Mouse (Mus musculus): ENCODE measurements at regions not wholly inside any gene's neighbourhood (a gene's known extent, or its start where the extent isn't known, plus 50 kb on each side); places are given as distances from the start of the nearest gene placed in this dataset.
A peak's percentile ranks its signal among the peaks of the same experiment; 100 is the strongest.

DNA sequence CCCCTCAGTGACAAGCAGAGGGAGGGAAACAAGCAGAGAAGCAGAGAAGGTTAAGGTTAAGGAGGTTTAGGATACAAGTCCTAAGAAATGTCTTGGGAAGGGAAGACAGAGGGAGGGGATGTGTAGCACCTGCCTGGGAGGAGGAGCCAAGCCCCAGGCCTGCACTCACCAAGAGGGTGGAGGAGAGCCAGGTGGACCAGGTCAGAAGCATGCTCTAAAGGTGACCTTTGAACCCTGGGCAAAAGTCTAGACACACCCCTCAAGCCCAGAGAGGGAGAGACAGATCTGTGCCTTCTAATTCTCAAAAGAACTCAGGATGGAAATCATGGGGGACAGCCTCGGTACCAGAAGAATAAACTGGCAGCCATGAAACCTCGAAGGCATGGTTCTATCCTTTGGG lies 54.4 kb upstream of the Calm2 start:
- no peak for DNase-seq

DNA sequence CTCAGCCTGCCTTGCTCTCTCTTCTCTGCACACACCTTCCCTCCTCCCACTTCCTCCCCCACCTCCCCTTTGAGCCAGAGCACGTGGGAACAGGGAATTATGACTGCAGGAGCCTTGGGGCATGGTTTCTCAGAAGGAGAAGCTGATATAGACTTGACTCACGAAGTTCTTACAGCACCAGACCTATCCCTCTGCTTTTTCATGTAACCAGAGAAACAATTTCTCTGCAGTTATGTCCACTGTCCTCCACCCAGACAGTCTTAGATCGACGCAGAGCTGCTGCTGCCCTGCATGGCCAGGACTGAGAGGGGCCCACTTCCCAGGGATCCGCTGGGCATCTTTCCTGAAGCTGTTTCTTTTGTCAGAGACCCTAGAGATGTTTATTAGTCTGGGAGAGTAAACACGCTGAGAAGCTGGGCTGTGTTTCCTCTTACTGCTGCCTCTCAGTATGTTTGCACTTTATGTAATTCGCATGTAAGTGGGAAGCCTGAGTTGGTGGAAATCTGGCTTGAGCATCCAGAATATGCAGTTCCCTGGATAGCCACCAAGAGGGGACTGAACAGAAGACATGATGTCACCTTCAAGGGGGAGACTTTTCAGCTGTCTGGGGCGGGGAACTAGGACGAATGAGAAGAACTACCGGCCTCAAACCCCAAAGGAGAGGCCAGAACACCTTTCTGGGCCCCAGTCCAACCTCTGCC lies 55.1 kb upstream of the Calm2 start:
- no peak for DNase-seq

DNA sequence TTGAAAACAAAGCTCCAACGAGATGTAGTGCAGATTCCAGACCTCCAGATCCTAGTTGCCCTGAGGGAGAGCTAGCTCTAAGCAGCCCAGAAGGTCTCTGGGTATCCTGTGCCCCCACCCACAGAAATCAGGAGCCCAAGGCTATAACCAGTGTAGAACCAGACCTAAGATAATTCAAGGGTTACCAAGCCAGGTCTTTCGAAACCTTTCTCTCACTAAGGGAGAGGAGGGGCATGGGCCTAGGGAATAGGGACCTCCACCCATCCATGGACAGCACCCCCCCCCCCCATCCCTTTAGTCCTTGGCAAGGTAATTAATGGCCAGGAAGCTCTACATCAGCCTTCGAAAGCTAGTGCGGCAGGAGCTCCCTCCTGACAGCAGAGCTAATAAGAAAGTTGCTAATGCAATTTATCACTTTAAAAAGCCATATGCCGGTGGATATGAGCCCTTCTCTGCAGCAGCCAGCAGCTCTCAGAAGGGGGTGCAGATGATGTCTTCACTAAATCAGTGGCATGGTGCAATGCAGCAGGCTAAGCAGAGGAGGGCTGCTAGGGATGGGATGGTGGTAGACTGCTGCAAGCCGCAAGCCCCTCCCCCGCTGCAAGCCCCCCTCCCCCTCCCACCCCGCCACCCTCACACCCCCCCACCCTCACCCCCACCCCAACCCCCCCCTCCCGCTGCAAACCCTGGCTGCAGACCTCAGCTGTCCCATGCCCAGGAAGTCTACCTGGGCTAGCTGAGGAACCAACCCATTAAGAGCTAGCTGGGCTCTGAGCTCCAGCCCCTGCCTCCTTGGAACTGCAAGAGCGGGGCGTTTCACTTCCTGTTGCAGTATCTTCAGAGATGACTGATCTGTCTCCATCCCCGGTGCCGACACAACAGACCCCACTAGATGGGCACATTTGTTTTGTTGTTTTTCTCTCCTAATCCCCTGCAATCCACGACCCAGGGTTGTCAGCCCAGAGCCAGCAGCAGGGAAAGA lies 55.9 kb upstream of the Calm2 start:
- no peak for DNase-seq

DNA sequence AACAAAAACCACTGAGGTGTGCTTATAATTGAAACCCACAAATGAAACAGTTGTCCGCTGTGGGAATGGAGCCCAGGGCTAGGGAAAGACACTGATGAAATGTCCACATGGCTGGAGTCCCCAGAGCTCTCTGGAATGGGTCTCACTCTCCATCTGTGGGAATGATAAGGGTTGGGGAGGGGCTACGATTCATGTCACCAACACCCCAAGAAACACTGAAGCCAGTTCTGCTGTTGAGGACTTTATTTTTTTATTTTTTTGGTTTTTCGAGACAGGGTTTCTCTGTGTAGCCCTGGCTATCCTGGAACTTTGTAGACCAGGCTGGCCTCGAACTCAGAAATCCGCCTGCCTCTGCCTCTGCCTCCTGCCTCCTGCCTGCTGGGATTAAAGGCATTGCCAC lies 56.8 kb upstream of the Calm2 start:
- no peak for DNase-seq

DNA sequence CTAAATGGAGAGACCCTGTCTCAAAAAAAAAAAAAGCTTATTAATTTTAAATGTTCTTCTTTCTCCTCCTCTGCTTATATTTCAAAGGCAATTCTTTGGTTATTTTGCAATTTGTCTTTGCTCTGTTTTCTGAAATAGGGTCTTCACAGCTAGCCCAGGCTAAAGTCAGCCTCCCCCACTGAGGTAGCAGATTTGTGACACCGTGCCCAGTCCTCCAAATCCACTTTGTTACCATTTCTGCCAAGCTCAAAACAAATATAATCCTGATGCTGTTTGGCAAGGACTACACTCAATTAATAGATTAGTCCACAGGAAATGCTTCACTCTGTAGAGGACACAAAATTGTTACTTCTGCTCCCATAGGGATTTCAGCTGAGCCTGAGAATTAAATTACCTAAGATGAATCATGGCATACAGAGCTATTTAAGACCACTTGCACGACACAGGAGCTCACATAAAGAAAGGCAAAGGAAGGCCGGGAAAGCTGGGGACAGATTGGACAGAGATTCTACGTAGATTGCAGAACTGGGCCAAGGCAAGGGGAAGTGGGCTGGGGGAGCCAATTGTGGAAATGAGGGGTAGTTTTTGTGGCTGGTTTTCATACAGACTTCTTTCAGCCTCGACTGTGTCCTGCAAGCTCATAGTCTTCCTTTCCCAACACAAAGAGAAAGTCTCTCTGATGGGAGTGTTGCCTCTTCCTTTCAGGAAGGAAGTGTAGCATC lies 58.4 kb upstream of the Calm2 start:
- DNase-seq, result no peak

DNA sequence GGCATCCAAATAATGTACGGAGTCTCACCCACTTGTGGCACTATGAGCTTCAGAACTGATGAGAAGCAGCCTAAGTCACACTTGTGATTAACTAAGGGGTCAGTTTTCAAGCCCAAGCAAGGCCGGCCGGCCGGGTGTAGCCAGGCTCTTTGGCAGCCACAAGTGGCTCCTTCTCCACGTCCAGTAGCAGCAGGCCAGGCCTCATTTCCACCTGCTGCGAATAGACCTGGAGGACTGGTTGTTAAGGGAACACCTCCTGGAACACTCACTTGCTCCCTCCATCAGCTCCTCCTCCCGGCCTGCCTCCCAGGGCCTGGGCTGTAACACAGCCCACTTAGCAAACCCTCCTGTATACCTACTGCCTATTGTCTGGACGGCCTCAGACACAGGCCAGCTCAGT lies 61.1 kb upstream of the Calm2 start:
- DNase-seq, result no peak

DNA sequence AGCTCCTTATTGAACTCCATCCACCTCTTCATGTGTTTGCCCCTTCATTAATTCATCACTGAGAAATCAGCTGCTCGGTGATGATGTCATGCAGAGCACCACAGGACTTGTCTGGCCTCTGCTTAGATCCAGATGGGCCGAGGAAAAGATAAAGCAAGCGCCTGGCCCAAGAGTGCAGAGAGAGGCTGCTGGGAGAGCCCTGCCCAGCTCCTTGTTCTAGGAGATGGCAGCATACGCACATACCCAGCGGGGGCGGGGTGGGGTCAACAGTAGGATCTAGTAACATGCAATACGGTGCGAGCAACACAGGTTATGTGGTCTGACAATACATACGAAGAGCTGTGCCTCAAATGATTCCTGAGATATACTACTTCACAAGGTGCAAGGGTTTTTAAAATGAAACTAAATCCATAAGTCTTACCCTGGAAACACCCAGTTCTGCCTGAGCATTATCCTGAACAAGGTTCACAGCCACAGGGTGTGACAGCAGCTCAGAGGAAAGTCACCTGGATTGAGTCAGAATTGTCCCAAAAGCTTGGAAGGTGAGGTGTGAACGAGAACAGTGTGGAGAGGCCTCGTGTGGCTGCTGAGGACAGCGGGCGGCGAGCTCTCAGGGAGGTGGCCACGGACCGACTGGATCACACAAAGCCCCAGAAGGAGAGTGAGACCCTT lies 62.0 kb upstream of the Calm2 start:
- DNase-seq, result no peak

DNA sequence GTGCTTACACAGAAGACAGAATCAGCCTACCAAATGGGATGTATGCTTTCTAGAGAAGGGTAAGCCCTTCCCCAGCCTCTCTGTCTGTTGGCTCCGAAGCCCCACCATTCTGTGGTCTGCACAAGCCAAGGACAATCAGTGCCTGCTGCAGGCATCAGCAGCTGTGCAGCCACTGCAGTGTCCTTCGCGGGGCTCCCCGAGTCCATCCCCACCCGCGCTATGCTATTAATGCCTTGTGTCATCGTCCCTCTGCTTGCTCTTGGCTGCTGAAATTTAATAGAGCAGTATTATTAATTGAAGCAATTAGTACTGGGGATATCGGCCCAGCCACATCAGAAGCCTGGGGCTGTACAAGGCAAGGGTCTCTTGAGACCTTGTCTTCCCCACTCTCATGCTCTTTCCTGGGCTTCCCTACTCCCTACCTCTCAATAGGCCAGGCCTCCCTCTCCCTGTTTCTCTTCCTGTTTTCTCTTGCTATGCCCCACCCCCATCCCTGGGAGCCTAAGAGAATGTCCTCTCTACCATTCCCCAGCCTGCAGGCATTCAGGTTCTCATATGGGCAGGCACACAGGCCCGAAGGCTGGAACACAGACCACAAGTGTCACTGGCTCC lies 65.4 kb upstream of the Calm2 start:
- DNase-seq, result no peak

DNA sequence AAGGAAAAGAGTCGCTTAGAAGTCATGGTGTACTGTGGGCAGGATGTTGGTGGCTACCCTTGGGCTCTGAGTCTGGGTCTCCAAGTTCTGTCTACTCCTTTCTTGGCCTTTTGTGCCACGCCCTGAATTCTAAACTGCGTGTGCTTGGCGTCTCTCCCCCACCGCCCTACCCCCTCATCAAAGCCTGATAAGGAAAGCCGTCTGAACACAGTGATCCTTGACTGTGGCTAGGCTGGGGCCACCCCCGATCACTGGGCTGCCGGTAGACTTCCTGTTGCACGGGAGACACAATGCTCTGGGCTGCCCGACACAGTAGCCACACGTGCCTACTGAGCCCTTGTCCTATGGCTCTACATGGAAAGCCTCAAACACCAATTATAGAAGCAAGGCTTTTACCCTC lies 67.1 kb upstream of the Calm2 start:
- DNase-seq, result no peak

DNA sequence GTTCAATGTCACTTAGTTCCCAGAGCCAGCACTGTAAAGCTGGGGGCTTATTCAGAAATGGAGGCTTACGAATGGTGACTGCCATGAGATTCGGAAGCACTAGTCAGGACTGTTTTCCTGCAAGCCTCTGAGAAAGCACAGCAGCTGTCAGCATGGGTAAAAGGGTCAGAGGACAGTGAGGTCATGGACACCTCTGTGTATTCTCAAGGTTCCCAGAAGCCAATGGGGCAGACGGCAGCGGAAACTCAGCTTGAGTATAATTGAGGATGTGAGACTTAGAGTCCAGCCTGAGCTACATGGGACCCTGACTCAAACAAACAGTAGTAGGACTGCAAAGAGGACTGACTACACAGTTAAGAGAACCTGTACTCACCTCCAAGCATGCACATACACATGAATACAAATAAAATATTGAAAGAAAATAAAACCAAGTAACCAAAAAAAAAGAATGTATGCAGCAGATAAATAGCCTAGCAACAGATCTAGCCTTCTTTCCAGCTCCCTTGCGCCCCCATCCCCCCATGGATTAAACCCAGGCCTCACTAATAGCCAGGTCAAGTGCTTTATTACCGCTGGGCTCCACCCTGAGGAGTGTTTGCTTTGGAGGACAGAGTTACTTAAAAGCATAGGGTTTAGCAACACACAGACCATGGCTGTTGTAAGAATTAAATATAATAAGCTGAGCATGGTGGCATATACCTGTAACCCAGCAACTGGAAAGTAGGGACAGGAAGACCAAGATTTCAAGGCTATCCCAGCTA lies 67.8 kb upstream of the Calm2 start:
- no peak for DNase-seq

DNA sequence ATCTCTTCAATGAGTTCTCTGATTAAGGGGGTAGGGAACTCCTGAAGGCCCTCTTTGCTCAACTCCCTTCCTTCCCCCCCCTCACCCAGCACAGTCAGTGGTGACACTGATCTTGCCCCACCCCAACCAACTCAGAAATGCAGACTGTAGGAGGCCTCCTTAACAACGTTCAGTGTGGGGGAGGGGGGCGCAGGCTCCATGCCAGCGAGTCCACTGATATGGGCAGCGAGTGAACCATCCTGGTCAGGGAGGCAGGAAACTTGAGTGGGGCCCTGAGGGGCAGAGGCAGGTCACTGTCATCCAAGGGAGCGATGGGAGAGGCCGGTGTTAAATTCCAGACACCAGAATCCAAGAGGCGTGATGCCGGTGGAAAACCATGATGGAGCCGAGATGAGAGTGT lies 70.5 kb upstream of the Calm2 start:
- no peak for DNase-seq

DNA sequence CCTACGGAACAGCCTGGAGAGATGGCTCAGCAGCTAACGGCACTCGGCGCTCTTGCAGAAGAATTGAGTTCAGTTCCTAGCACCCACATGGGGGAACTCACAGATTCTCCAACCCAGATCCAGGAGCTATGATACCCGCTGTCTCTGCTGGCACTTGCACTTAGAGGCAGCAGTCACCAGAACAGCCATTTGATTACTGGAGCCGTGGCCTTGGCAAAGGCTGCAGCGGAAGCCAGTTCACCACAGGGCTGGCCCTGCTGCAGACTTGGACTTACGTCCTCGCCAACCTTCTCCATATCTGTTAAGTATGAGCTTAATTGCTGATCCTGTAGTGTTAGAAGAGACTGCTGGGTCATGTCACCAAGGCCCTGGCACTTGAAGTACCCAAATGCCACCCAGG lies 72.7 kb upstream of the Calm2 start:
- no peak for DNase-seq

DNA sequence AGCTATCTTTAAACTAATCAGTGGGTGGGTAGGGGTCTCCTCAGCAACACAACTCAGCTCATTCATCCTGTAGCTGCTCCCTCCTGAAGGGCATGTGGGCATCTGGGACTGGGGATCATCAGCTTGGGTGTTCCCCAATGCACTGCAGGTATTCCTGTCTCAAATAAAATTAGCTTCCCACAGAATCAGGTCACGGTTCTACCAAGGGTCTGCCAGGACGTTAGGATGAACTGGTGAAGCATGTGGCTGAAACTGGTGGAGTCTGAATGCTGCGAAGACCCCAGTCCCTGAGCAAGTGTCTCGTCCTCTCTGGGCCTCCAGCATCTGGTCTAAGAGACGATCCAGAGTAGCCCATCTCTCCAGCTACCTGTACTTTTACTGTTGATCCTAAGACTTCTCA lies 74.1 kb upstream of the Calm2 start:
- no peak for DNase-seq

DNA sequence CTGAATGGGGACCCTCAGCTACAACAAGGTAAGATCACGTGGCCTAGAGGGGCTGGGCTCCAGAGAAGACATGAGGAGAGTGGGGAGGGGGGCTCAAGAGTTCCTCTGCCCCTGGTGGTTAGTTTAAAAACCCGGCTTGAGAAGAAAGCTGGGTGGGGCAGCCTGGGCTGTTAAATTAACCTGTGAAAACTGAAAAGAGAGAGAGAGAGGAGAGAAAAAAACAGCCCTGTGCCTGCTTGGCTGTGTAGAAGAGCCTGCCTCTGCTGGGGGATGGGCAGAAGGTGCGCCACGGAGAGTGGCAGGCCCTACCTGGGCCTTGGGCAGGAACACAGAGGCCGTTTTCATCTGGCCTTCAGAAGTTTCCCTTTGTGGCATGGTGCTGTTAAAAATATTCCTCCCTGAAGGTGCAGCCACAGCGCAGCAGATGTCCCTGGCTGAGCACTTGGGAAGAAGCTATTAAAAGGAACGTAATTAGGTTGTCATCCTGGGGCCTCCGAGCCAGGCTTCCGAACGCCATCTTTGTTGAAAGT lies 75.0 kb upstream of the Calm2 start:
- peak; percentile 51 for DNase-seq

DNA sequence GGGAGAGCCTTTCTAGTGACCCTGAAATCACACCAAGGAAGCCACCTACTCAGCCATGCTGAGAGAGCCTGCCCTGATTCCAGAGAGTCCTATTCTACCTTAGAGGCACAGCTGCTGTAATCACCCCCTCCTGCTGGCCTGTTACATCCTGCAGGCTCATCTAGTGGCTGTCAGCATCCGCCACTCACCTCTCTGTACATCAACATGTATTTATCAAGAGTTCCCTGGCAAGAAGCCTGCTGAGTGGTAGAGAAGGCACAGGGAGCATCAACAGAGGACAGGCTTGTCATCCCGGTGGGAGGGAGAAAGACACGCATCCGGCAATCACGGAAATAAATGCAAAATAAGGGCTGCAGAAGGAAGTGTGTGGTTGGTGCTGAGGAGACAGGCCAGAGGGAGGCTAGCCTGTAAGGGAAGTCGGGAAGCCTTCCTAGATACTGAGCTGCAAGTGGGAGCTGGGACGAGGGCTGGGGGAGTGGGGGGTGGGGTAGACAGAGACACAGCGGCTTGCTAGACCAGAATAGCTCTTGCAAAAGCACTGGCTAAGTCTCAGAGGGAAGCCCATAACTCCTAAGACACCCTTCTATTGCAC lies 75.9 kb upstream of the Calm2 start:
- no peak for DNase-seq

DNA sequence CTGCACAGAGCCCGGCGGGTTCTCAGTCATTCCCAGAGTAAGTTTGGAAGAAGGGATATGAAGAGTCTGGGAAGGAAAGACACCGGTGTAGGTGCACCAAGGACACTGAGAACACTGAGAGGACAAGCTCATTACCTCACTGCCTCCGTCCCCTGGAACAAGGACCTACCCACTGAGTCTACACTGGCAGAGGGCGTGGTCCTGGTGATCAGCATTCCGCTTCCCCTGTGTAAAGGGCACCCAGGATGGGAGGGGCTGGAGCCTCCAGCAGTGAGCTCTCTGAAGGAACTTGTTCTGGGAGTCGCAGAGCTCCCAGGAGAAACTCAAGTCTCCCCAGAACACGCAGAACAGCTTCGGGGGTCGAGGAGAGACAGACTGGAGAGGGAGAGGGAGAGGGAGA lies 76.9 kb upstream of the Calm2 start:
- DNase-seq, result no peak

DNA sequence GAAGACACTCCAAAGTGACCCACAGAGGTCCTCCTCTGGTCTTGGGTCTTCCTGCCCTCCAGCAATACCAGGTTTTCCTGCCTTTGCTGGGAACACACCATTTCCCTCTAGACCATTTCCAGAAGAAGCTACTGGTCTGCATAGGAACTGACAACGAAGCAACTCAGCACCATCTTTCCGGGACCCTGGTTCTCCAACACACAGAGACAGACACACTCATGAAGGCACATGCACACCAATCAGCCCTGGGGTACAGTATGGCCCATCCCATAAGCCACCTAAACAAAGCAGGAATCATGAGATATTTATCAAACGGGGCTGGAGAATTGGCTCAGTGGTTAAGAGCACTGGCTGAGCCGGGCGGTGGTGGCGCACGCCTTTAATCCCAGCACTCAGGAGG lies 80.4 kb upstream of the Calm2 start:
- no peak for DNase-seq

DNA sequence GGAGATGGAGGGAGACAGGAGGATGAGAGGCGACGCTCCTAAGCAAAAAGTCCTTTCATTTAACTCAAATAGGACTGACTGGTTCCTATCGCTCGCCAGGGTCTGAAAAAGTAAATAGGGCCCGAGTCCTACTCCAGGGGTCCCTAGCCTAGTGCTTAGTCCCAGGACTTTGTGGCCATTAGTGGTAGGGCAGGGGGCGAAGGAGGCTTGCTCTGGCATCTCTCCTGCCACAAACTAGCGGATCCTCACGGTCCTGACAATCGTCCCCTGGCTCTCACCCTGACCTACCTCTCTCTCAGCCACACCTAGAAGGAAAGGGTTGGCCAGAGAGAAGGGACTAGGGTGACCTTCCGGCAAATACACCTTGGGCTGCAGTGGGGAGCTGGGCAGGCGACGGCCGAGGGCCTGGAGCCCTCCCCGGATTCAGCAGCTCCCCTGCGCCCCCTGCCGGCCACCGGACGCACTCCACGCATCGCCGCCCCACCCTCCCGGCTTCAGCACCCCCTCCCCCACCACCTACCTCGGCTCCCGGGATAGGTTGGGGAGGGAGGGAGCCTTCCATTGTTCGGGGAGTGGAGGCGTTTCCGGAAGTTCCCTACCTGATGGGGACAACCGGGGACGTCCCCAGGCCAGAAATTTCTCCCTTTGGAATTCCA lies 83.6 kb upstream of the Calm2 start:
- DNase-seq, result peak; percentile 88

DNA sequence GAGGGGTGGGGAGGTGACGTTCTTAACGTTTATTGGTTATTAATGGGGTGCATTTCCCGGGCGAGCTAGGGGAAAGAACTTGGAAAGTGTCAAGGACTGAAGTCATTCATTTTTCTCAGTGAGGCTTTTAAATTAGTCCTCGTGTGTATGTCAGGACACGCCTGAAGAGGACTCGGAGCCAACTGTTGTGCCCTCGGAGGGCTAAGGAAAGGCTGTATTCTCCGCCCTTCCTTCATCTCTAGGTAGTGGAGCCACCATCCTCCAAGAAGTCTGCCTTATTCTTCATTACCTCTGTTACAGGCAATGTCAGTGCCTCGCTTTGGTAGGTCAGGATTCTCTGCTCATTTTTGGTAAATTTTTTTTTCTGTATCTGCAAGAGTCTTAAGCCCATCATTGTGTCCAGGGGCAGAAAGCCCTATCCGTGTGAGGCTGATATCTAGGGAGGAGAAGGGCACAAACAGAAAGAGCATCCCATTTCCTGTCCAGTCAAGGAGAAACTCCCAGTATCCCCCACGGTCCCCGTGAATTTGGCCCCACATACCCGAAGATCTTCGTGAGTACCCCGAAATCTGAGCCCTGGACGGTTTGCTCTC lies 84.2 kb upstream of the Calm2 start:
- no peak for DNase-seq

Data from embryo, embryonic 11 days (tissue).